Mouse (Mus musculus): ENCODE data around the gene Etl4. TPM values are rescaled to one million over a fixed set of nuclear protein-coding genes. Genes with fewer than 3 reads are reported as not detected.

Etl4 gene
- polyA plus RNA-seq, 1 experiment from 2014 or later, result 1.5 TPM

GRCm38 (mm10) chr2:20818226-20818625 is 908.6 kb downstream of the Etl4 start:
- no peak for DNase-seq
- H3K9ac ChIP-seq (replicated peaks), result no peak overlapping the region
- no peak overlapping the region for H3K4me2 ChIP-seq (ENCODE audit: low read depth, low read length)
- no peaks in the 10 kb centered on the region for H3K27me3 ChIP-seq (ENCODE audit: insufficient read depth, low read length)
- H3K4me3 ChIP-seq (ENCODE audit: low read depth, low read length), result no peak overlapping the region
- no peaks in the 10 kb centered on the region for H3K36me3 ChIP-seq (replicated peaks; ENCODE audit: insufficient read depth, low read length)
- no peak for TF ChIP-seq EP300 (IDR thresholded peaks at IDR 0.05; ENCODE audit: low read depth)
- no peak for TF ChIP-seq CTCF (IDR thresholded peaks at IDR 0.05; ENCODE audit: low read depth)
- H3K9me3 ChIP-seq (ENCODE audit: low read length), result no peaks in the 10 kb centered on the region
- WGBS (ENCODE audit: insufficient replicate concordance), result 74% methylated on average over 7 of the region's 7 CpGs
- ATAC-seq, result no peak
- H3K27ac ChIP-seq (ENCODE audit: low read depth), result no peak overlapping the region
- H3K4me1 ChIP-seq (ENCODE audit: insufficient read depth), result no peaks in the 10 kb centered on the region

GRCm38 (mm10) chr2:20826258-20826657 is 916.7 kb downstream of the Etl4 start:
- TF ChIP-seq EP300 (IDR thresholded peaks at IDR 0.05; ENCODE audit: low read depth) (no peak), CTCF (IDR thresholded peaks at IDR 0.05; ENCODE audit: low read depth) (no peak)
- Histone ChIP-seq H3K4me1 (ENCODE audit: insufficient read depth) (no peaks in the 10 kb centered on the region), H3K4me2 (ENCODE audit: low read depth, low read length) (no peak overlapping the region), H3K27me3 (ENCODE audit: insufficient read depth, low read length) (no peaks in the 10 kb centered on the region), H3K36me3 (replicated peaks; ENCODE audit: insufficient read depth, low read length) (no peaks in the 10 kb centered on the region), H3K9me3 (ENCODE audit: low read length) (no peaks in the 10 kb centered on the region), H3K27ac (ENCODE audit: low read depth) (no peak overlapping the region), H3K4me3 (ENCODE audit: low read depth, low read length) (no peak overlapping the region), H3K9ac (replicated peaks) (no peak overlapping the region)
- ATAC-seq, result no peak
- no peak for DNase-seq

GRCm38 (mm10) chr2:20830882-20831281 is 921.3 kb downstream of the Etl4 start:
- no peak overlapping the region for H3K4me2 ChIP-seq (ENCODE audit: low read depth, low read length)
- WGBS (ENCODE audit: insufficient replicate concordance), result 74% methylated on average over 3 of the region's 3 CpGs
- TF ChIP-seq CTCF (IDR thresholded peaks at IDR 0.05; ENCODE audit: low read depth) (no peak), EP300 (IDR thresholded peaks at IDR 0.05; ENCODE audit: low read depth) (no peak)
- no peaks in the 10 kb centered on the region for H3K36me3 ChIP-seq (replicated peaks; ENCODE audit: insufficient read depth, low read length)
- H3K4me1 ChIP-seq (ENCODE audit: insufficient read depth), result no peaks in the 10 kb centered on the region
- no peaks in the 10 kb centered on the region for H3K9me3 ChIP-seq (ENCODE audit: low read length)
- DNase-seq (no peak), ATAC-seq (no peak)
- H3K27ac ChIP-seq (ENCODE audit: low read depth), result no peak overlapping the region
- H3K4me3 ChIP-seq (ENCODE audit: low read depth, low read length), result no peak overlapping the region
- H3K27me3 ChIP-seq (ENCODE audit: insufficient read depth, low read length), result no peaks in the 10 kb centered on the region
- no peak overlapping the region for H3K9ac ChIP-seq (replicated peaks)

- no peak for ATAC-seq
- DNase-seq, result no peak
- Histone ChIP-seq H3K4me1 (ENCODE audit: insufficient read depth) (no peaks in the 10 kb centered on the region), H3K9ac (replicated peaks) (no peak overlapping the region), H3K27ac (ENCODE audit: low read depth) (no peak overlapping the region), H3K4me3 (ENCODE audit: low read depth, low read length) (no peak overlapping the region), H3K9me3 (ENCODE audit: low read length) (no peaks in the 10 kb centered on the region), H3K27me3 (ENCODE audit: insufficient read depth, low read length) (no peaks in the 10 kb centered on the region), H3K4me2 (ENCODE audit: low read depth, low read length) (no peak overlapping the region), H3K36me3 (replicated peaks; ENCODE audit: insufficient read depth, low read length) (no peaks in the 10 kb centered on the region)
- TF ChIP-seq CTCF (IDR thresholded peaks at IDR 0.05; ENCODE audit: low read depth) (no peak), EP300 (IDR thresholded peaks at IDR 0.05; ENCODE audit: low read depth) (no peak)
- whole genome bisulfite sequencing (ENCODE audit: insufficient replicate concordance), result 70% methylated on average over 3 of the region's 3 CpGs
Measured at GRCm38 (mm10) chr2:20831608-20832406, 922.2 kb downstream of the Etl4 start.

GRCm38 (mm10) chr2:20849346-20849745 is 939.8 kb downstream of the Etl4 start:
- H3K27me3 ChIP-seq (ENCODE audit: insufficient read depth, low read length), result no peaks in the 10 kb centered on the region

More at GRCm38 (mm10) chr2:20849346-20849745, 939.8 kb downstream of the Etl4 start:
- Histone ChIP-seq H3K36me3 (replicated peaks; ENCODE audit: insufficient read depth, low read length) (peaks cover 58% of the 10 kb centered on the region), H3K4me2 (ENCODE audit: low read depth, low read length) (no peak overlapping the region), H3K27ac (ENCODE audit: low read depth) (no peak overlapping the region), H3K4me3 (ENCODE audit: low read depth, low read length) (no peak overlapping the region), H3K4me1 (ENCODE audit: insufficient read depth) (no peaks in the 10 kb centered on the region), H3K9ac (replicated peaks) (no peak overlapping the region), H3K9me3 (ENCODE audit: low read length) (no peaks in the 10 kb centered on the region)
- no peak for TF ChIP-seq CTCF (IDR thresholded peaks at IDR 0.05; ENCODE audit: low read depth)
- TF ChIP-seq EP300 (IDR thresholded peaks at IDR 0.05; ENCODE audit: low read depth), result no peak
- DNase-seq, result no peak
- no peak for ATAC-seq
- WGBS (ENCODE audit: insufficient replicate concordance), result 87% methylated on average over 18 of the region's 18 CpGs

Small RNAs within 50 kb of the gene (microRNA-seq; reads per million reads assigned to microRNA genes)
- not detected for gene Gm44457

Data from liver, postnatal 0 days (tissue).